In the genomic region with DNA sequence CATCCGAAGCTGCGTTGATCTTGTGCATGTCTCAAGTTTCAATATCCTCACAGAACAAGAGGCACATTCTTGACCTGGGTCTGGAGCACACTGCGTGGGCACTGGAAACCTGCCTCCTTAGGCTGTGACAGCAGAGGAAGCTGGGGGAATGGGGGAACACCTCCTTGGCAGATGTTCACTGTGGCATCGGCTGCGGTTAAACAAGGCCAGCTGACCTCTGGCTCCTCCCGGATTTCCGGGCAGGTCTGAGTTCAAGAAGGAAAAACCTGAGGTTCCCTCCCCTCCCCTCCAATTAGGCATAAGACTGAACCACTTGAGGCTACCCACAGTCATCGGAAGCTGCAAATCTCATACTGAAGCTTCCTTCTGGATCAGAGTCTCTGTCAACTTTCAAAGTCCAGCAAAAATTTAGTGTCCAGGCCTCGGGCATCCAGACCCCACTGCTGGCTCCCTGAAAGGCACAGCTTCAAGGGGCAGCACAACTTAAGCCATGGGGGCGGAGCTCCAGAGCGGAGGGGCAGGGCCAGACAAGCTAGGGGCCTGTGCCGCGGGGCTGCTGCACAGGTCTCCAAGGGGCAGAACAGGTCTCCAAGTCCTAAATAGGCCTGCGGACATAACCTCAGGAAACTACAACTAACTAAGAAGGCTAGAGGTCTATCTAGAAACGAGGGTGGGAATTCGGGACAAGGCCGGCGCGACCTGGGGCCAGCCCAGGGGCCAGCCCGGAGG, we compare ENCODE assay signal across 8 mouse cellular contexts. TPM values are rescaled to one million over a fixed set of nuclear protein-coding genes. Genes with fewer than 3 reads are reported as not detected.
DNase-seq lines count a peak whose midpoint lies in the region; ATAC-seq and TF ChIP-seq lines count a peak whose summit lies in the region.

No protein-coding gene starts in this region.

- ATAC-seq in liver, embryonic 15.5 days (ENCODE audit: insufficient read depth), result peak; percentile 35
- no peak for ATAC-seq in activated CD4-positive, CD25-positive, alpha-beta regulatory T cell, adult 4 months

- no peaks in the 10 kb centered on the region for H3K36me3 ChIP-seq in hindbrain, embryonic 10.5 days
- peaks cover 10% of the 10 kb centered on the region for H3K36me3 ChIP-seq in liver, embryonic 15.5 days (replicated peaks)
- H3K36me3 ChIP-seq in small intestine, adult 2 months (ENCODE audit: control insufficient read depth, insufficient read depth, low read length), result no peaks in the 10 kb centered on the region

- no peaks in the 10 kb centered on the region for H3K9me3 ChIP-seq in hindbrain, embryonic 10.5 days
- no peaks in the 10 kb centered on the region for H3K9me3 ChIP-seq in liver, embryonic 15.5 days (replicated peaks)

- 8% methylated on average over 20 of the region's 20 CpGs for WGBS in lung, adult 2 months
- 10% methylated on average over 20 of the region's 20 CpGs for WGBS in hindbrain, embryonic 10.5 days
- WGBS in liver, embryonic 15.5 days (ENCODE audit: insufficient replicate concordance), result 7% methylated on average over 20 of the region's 20 CpGs
- 10% methylated on average over 20 of the region's 20 CpGs for WGBS in small intestine, adult 2 months

- no peak for DNase-seq in lung, adult 2 months
- no peak for DNase-seq in lung, postnatal 4 days
- DNase-seq in embryo, embryonic 11 days, result peak; percentile 83
- no peak for DNase-seq in hindbrain, embryonic 10.5 days (ENCODE audit: low spot score)
- DNase-seq in layer of hippocampus, postnatal 10 days (ENCODE audit: low spot score in 2 of 2), result no peak

- H3K9ac ChIP-seq in liver, embryonic 15.5 days, result peak overlapping the region; percentile 66

- peak overlapping the region; percentile 38 for H3K4me3 ChIP-seq in lung, adult 2 months (replicated peaks; ENCODE audit: extremely low read depth, low read depth, low read length)
- H3K4me3 ChIP-seq in hindbrain, embryonic 10.5 days, result peak overlapping the region; percentile 73
- peak overlapping the region; percentile 100 for H3K4me3 ChIP-seq in liver, embryonic 15.5 days (replicated peaks)
- peak overlapping the region; percentile 61 for H3K4me3 ChIP-seq in small intestine, adult 2 months (ENCODE audit: low read depth, low read length)

- TF ChIP-seq CTCF in lung, adult 2 months (IDR thresholded peaks at IDR 0.05; ENCODE audit: insufficient read depth, low read length), result no peak
- no peak for TF ChIP-seq CTCF in small intestine, adult 2 months (IDR thresholded peaks at IDR 0.05; ENCODE audit: extremely low read depth, insufficient read length, insufficient replicate concordance, low read depth, low read length)

- H3K4me1 ChIP-seq in lung, adult 2 months (ENCODE audit: control insufficient read depth, insufficient read depth, low read length), result peaks cover 11% of the 10 kb centered on the region
- H3K4me1 ChIP-seq in hindbrain, embryonic 10.5 days (replicated peaks), result peaks cover 77% of the 10 kb centered on the region
- peaks cover 77% of the 10 kb centered on the region for H3K4me1 ChIP-seq in liver, embryonic 15.5 days (replicated peaks)
- peaks cover 28% of the 10 kb centered on the region for H3K4me1 ChIP-seq in small intestine, adult 2 months (ENCODE audit: control insufficient read depth, insufficient read depth, insufficient read length, low read length)

- H3K27ac ChIP-seq in hindbrain, embryonic 10.5 days, result peak overlapping the region; percentile 89
- peak overlapping the region; percentile 95 for H3K27ac ChIP-seq in liver, embryonic 15.5 days (replicated peaks)
- peak overlapping the region; percentile 59 for H3K27ac ChIP-seq in small intestine, adult 2 months (ENCODE audit: insufficient read depth, low read depth, low read length)

- peaks cover 56% of the 10 kb centered on the region for H3K27me3 ChIP-seq in hindbrain, embryonic 10.5 days (ENCODE audit: insufficient read depth, poor library complexity, severe bottlenecking)
- H3K27me3 ChIP-seq in liver, embryonic 15.5 days, result 0 out of 2 replicates have a peak, but pooled peaks cover 10% of the 10 kb centered on the region
- H3K27me3 ChIP-seq in small intestine, adult 2 months (ENCODE audit: control insufficient read depth, insufficient read depth, low read length), result no peaks in the 10 kb centered on the region

- TF ChIP-seq POLR2A in lung, adult 2 months (IDR thresholded peaks at IDR 0.05; ENCODE audit: borderline replicate concordance, extremely low read depth, low read depth, low read length), result no peak
- TF ChIP-seq POLR2A in small intestine, adult 2 months (IDR thresholded peaks at IDR 0.05; ENCODE audit: low read depth, low read length), result no peak

- H3K4me2 ChIP-seq in liver, embryonic 15.5 days, result peak overlapping the region; percentile 91

RNA-seq across cellular contexts. Expression of a gene that starts 1.2 kb away (rescaled TPM):
- polyA plus RNA-seq in lung, adult 2 months (2012; rRNA removed), result 32.0 and 38.4 TPM in 2 replicates
- polyA plus RNA-seq in hindbrain, embryonic 10.5 days (2016; fragmentation: Nextera tagmentation; extraction: Ambion mirVana), result 1.6 and 2.4 TPM in 2 replicates
- 12.0 and 14.9 TPM in 2 replicates for polyA plus RNA-seq in liver, embryonic 15.5 days (2015; fragmentation: Nextera tagmentation; extraction: Ambion mirVana)
- 153 and 187 TPM in 2 replicates for polyA plus RNA-seq in small intestine, adult 2 months (2012; rRNA removed)
- 10 to 100 TPM; 25.7 to 27.2 TPM for total RNA-seq in layer of hippocampus, postnatal 10 days (2021)
- polyA plus RNA-seq in activated CD4-positive, CD25-positive, alpha-beta regulatory T cell, adult 4 months (2017; shearing (Covaris generic)), result 1 to 10 TPM; 1.7 to 2.2 TPM

Comparison
In these comparisons a context has a peak if more than half of its experiments do, and no peak if none do; other contexts are left out.
1. H3K4me3 ChIP-seq: peak in every context shown above with its lines; median percentile 100 in liver, embryonic 15.5 days; 73 in hindbrain, embryonic 10.5 days; 61 in small intestine, adult 2 months; 38 in lung, adult 2 months.